Mouse (Mus musculus) hindbrain, embryonic 14.5 days (tissue): ENCODE data around the gene 2210408I21Rik. TPM values are rescaled to one million over a fixed set of nuclear protein-coding genes. Genes with fewer than 3 reads are reported as not detected.

Experiments
- polyA plus RNA-seq: library from polyadenylated mRNA; unstranded; fragments of >200 nt; fragmentation: Nextera tagmentation; extraction: Ambion mirVana; gene quantifications from 2 replicates; pipeline ENCODE4 v1.2.1, GENCODE M21; 2014

2210408I21Rik gene
- polyA plus RNA-seq, 1 experiment from 2014 or later, result 13.7 TPM

Other genes with a start within 250 kb of the 2210408I21Rik start
- gene Slf1, start 67 bp upstream of the 2210408I21Rik start, polyA plus RNA-seq, result 29.9 and 35.5 TPM in 2 replicates